Mouse (Mus musculus) kidney, adult 2 months (tissue): ENCODE data around the gene Psmd2.

Experiments used
- CTCF ChIP-seq: fragments of 200-500 bp; conservative IDR thresholded peaks from 2 replicates; pipeline ENCODE4 v1.5.1; 2011; ENCODE audit warnings: low read depth, mild to moderate bottlenecking, control low read depth, low read length, moderate library complexity, mixed read lengths; ENCODE audit not compliant: insufficient read depth, insufficient read length
- POLR2A ChIP-seq: fragments of 200-500 bp; IDR thresholded peaks from one replicate; pipeline ENCODE4 v1.6.1; 2011; ENCODE audit warnings: low read depth, low read length, control low read depth

DNA sequence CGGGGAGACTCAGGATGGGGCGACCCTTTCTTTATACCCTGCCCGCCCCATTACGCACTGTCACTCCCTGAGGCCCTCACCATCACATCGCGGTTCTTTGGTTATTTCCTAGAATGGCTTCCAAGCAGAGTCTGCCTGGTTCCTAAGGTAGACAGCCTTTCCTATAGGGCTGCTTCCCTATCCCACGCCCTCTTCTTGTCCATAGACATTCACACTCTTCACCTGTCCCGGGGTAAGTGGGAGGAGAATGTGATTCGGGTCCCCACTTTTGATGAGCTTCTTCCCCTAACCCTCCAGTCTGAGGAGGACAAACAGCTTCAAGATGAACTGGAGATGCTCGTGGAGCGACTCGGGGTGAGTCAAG lies 477 bp downstream of the Psmd2 start:
- no peak for TF ChIP-seq CTCF
- TF ChIP-seq POLR2A, result no peak
